Mouse (Mus musculus) CD4-positive, CD25-positive, alpha-beta regulatory T cell, adult 9 weeks (primary cell): Measurements from ENCODE around the gene Il1f10. TPM values are rescaled to one million over a fixed set of nuclear protein-coding genes. Genes with fewer than 3 reads are reported as not detected.

Source experiments
- polyA plus RNA-seq: library from polyadenylated mRNA; unstranded; fragments of 100-300 nt; shearing (Covaris generic); gene quantifications from one replicate; pipeline ENCODE4 v1.2.1, GENCODE M21; 2017

Gene Il1f10
- not detected for polyA plus RNA-seq

DNA sequence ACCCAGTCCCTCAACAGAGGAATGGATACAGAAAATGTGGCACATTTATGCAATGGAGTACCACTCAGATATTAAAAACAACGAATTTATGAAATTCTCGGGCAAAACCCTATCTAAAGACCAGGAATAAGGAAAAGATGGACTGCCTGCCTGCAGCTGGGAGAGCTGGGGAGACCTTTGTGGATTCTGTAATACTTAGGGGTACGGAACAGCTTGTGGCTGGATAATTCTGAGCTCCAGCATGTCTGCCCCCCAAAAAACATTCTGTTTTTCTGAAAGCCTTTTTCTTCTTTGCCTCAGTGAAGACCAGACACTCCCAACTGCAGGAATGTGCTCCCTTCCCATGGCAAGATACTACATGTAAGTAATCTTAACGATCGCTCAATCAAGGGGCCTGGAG is at the start of gene Il1f10:
Gene Il1f10 (plus strand): TSS at position 301 of the 400 bp plus-strand sequence.

DNA sequence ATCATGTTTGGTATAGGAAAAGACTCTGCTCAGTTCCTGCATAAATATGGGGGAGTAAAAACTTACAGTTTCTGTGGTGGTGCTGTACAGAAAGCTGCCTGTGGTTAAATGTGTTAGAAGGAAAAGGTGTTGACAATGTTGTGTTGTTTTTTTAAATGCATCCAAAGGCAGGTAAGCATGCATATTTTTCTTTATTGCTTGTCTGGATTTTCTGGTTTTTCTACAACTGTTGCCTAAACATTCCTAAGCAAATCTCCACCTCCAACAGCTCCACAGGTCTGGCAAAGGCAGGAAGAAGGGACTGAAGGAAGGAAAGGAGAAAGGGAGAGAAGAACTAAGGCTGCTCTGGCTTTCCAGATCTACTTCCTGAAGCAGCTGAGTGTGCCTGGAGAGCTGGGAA is 14.3 kb upstream of the Il1f10 start, which contains the start of gene Il1f5:
Gene Il1f5 (plus strand): TSS at position 301 of the 400 bp plus-strand sequence.

DNA sequence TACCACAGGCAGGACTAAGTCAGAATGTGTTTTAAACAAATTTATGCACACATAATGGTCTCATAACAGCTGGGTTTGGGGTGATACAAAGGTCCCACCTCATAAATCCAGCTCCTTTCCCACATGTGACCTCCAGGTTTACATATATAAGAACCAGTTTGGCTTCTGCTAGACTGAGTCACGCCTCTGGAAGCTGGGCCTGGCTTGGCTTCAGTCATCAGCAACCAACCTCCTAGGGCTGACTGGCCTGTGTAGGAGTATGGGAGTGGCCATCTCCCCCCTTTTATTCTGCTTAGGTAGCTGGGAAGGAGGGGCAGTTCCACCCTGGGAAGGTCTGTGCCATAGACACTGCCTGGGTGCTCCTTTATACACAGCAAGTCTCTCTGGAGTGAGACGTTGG is 45.5 kb downstream of the Il1f10 start, which contains the start of gene Il1rn:
Gene Il1rn (plus strand): TSS at position 309 of the 400 bp plus-strand sequence.

Other genes with a start within 250 kb of the Il1f10 start
- gene Hnmt, start 241.8 kb upstream of the Il1f10 start, polyA plus RNA-seq, result 0.16 TPM
- gene Tbpl2, start 194.6 kb upstream of the Il1f10 start, polyA plus RNA-seq, result not detected
- not detected for gene Il1f8, start 138.0 kb upstream of the Il1f10 start, polyA plus RNA-seq
- gene Il1f9, start 104.7 kb upstream of the Il1f10 start, polyA plus RNA-seq, result not detected
- gene Il1f6, start 75.8 kb upstream of the Il1f10 start, polyA plus RNA-seq, result not detected
- gene Il1f5, start 14.2 kb upstream of the Il1f10 start, polyA plus RNA-seq, result not detected
- 2.2 TPM for gene Il1rn, start 45.7 kb downstream of the Il1f10 start, polyA plus RNA-seq
- 195 TPM for gene Psd4, start 76.4 kb downstream of the Il1f10 start, polyA plus RNA-seq
- gene Pax8, start 184.4 kb downstream of the Il1f10 start, polyA plus RNA-seq, result not detected